Mouse (Mus musculus): ENCODE data around the gene Trim30c.

DNA sequence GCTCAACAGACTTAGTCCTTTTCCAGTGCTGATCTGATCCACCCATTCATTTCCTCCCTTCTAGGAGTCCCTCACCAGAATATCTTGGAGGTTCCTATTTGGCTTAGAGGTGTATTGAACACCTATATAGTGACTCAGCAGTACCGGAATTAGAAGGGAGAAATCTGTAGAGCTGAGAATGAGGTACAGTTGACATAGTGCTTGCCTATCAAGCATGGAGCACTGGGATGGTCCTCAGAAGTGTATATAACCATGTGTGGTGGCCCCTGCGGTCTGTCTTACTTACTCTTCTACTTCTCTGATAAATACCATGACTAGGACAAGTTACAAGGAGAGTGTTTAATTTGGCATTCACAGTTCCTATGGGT lies 47.1 kb downstream of the Trim30c start:
- TF ChIP-seq CTCF (IDR thresholded peaks at IDR 0.05; ENCODE audit: extremely low read depth, insufficient read length, insufficient replicate concordance, low read depth, low read length) (no peak), POLR2A (IDR thresholded peaks at IDR 0.05; ENCODE audit: low read depth, low read length) (no peak)

Measured in small intestine, adult 2 months (tissue).